Mouse (Mus musculus) midbrain, postnatal 0 days (tissue): ENCODE measurements around the gene Slc22a19. TPM values are rescaled to one million over a fixed set of nuclear protein-coding genes. Genes with fewer than 3 reads are reported as not detected.
A peak's percentile ranks its signal among the peaks of the same experiment; 100 is the strongest.
"Not testable (repeated sequence)": the region's sequence is repeated elsewhere in the genome, so short reads cannot be mapped to it uniquely, and the experiment has no call there.

Experiments used
- ATAC-seq: fragments of 200-750 bp; cut with Nextera tagmentation; 2 replicates; pipeline ENCODE4 v1.8.0; 2017; ENCODE audit warnings: moderate number of reproducible peaks, mild to moderate bottlenecking, moderate TSS enrichment, moderate library complexity; ENCODE audit not compliant: low FRiP score
- DNase-seq: peaks from one replicate; pipeline ENCODE4 v3.0.0-alpha.2; 2015; ENCODE audit warnings: low spot score
- H3K27ac ChIP-seq: fragments of 300-500 bp; sonication (generic); 2 replicates; pipeline ENCODE4 v1.5.1; 2014; ENCODE audit warnings: low read depth, mild to moderate bottlenecking, low read length, mixed read lengths
- H3K27me3 ChIP-seq: fragments of 300-500 bp; sonication (generic); 2 replicates; pipeline ENCODE4 v1.6.1; 2014; ENCODE audit warnings: low read length, control low read depth, mixed read lengths; ENCODE audit not compliant: insufficient read depth
- H3K36me3 ChIP-seq: fragments of 300-500 bp; sonication (generic); 2 replicates; pipeline ENCODE4 v1.6.1; 2014; ENCODE audit warnings: low read length, control low read depth, mixed read lengths; ENCODE audit not compliant: insufficient read depth
- H3K4me1 ChIP-seq: fragments of 300-500 bp; sonication (generic); 2 replicates; pipeline ENCODE4 v1.6.1; 2014; ENCODE audit warnings: mild to moderate bottlenecking, control low read depth, antibody characterized with exemption, low read length, mixed read lengths; ENCODE audit not compliant: insufficient read depth
- H3K4me2 ChIP-seq: fragments of 300-500 bp; sonication (generic); 2 replicates; pipeline ENCODE4 v1.6.1; 2014; ENCODE audit warnings: low read depth, mild to moderate bottlenecking, low read length, mixed read lengths; ENCODE audit not compliant: poor library complexity, severe bottlenecking
- H3K4me3 ChIP-seq: fragments of 300-500 bp; sonication (generic); 2 replicates; pipeline ENCODE4 v1.5.1; 2014; ENCODE audit warnings: low read depth, mild to moderate bottlenecking, low read length, moderate library complexity
- H3K9ac ChIP-seq: fragments of 300-500 bp; sonication (generic); replicated peaks from 2 replicates; pipeline ENCODE4 v1.6.1; 2014; ENCODE audit warnings: mild to moderate bottlenecking, low read length, moderate library complexity, mixed read lengths; ENCODE audit not compliant: poor library complexity, severe bottlenecking
- H3K9me3 ChIP-seq: fragments of 300-500 bp; sonication (generic); 2 replicates; pipeline ENCODE4 v1.6.1; 2016; ENCODE audit warnings: low read length, control low read depth
- CTCF ChIP-seq: IDR thresholded peaks from 2 replicates; pipeline ENCODE4 v1.5.1; 2016; ENCODE audit warnings: antibody characterized with exemption, mild to moderate bottlenecking
- WGBS: fragments of 180-500 bp; shearing (Covaris S2); extraction: QIAGEN DNeasy Blood & Tissue Kit; methylation state at CpG from one replicate; pipeline ENCODE4 v1.1.7; 2014; 5-methylcytosine and 5-hydroxymethylcytosine counted together
- polyA plus RNA-seq: library from polyadenylated mRNA; unstranded; fragments of >200 nt; fragmentation: Nextera tagmentation; extraction: Ambion mirVana; gene quantifications from 2 replicates; pipeline ENCODE4 v1.2.1, GENCODE M21; 2015
- total RNA-seq: library from RNA; depleted of rRNA; stranded (reverse); fragments of >200 nt; gene quantifications from 2 replicates; pipeline ENCODE4 v1.2.3, GENCODE M21; 2014; rRNA removed

Gene Slc22a19
- total RNA-seq = not detected in 2 replicates
- not detected in 2 replicates for polyA plus RNA-seq

- no peak within 1 kb of the TSS for H3K4me3 ChIP-seq
- no peaks in the 10 kb centered on the region for H3K27me3 ChIP-seq
- no peaks in the 10 kb centered on the region for H3K4me1 ChIP-seq
- DNase-seq (no peak), ATAC-seq (no peak)
- TF ChIP-seq CTCF = no peak
- no peaks in the 10 kb centered on the region for H3K9me3 ChIP-seq
- no peaks in the 10 kb centered on the region for H3K36me3 ChIP-seq
- H3K4me2 ChIP-seq = no peak within 1 kb of the TSS
- H3K27ac ChIP-seq = no peak within 1 kb of the TSS
- no peak within 1 kb of the TSS for H3K9ac ChIP-seq
Observed at GRCm38 (mm10) chr19:7711148-7711547, at the start of gene Slc22a19. TSS of gene Slc22a19 (minus strand) at chr19:7711310.

DNA sequence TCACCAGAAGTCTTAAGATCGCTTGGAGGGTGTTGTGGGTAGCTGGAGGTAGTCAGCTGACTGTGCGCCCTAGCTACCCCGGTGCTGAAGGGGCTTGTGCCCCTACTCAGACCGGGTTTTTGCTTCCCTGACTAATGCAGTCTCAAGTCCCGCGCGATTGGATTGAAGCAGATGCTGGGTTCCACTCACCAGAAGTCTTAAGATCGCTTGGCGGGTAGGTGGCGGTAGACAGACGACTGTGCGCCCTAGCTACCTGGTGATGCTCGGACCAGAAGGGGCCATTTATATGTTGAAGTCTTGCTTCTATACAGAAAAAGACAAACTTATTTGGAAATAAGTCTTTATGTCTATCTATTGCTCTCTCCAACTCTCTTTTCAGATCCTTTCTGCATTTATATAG, 42.3 kb upstream of the Slc22a19 start:
- H3K4me2 ChIP-seq, H3K9ac ChIP-seq, H3K9me3 ChIP-seq, ATAC-seq, H3K4me3 ChIP-seq, DNase-seq, H3K27me3 ChIP-seq, H3K27ac ChIP-seq, H3K36me3 ChIP-seq, H3K4me1 ChIP-seq: not testable (repeated sequence)
- 71% methylated on average over 13 of the region's 13 CpGs for WGBS

- DNase-seq = peak; percentile 1
- Histone ChIP-seq H3K9ac (no peak overlapping the region), H3K4me2 (no peak overlapping the region), H3K27me3 (no peaks in the 10 kb centered on the region), H3K4me1 (no peaks in the 10 kb centered on the region), H3K36me3 (no peaks in the 10 kb centered on the region), H3K27ac (no peak overlapping the region), H3K9me3 (no peaks in the 10 kb centered on the region), H3K4me3 (no peak overlapping the region)
- no peak for TF ChIP-seq CTCF
- 21% methylated on average over 1 of the region's 1 CpGs for WGBS
- ATAC-seq = no peak
Observed at GRCm38 (mm10) chr19:7729543-7729942, 18.4 kb upstream of the Slc22a19 start.

GRCm38 (mm10) chr19:7693104-7693503, 18.0 kb downstream of the Slc22a19 start:
- WGBS = 69% methylated on average over 3 of the region's 3 CpGs

GRCm38 (mm10) chr19:7691259-7691658, 19.9 kb downstream of the Slc22a19 start:
- H3K9me3 ChIP-seq = no peaks in the 10 kb centered on the region
- DNase-seq (no peak), ATAC-seq (no peak)
- WGBS = 91% methylated on average over 2 of the region's 2 CpGs
- H3K27ac ChIP-seq = no peak overlapping the region
- no peak overlapping the region for H3K9ac ChIP-seq
- H3K4me2 ChIP-seq = no peak overlapping the region
- no peaks in the 10 kb centered on the region for H3K4me1 ChIP-seq
- H3K36me3 ChIP-seq = no peaks in the 10 kb centered on the region
- H3K4me3 ChIP-seq = no peak overlapping the region
- no peak for TF ChIP-seq CTCF
- no peaks in the 10 kb centered on the region for H3K27me3 ChIP-seq

More at GRCm38 (mm10) chr19:7693104-7693503, 18.0 kb downstream of the Slc22a19 start:
- H3K27ac ChIP-seq, H3K27me3 ChIP-seq, H3K4me2 ChIP-seq, H3K9ac ChIP-seq, H3K36me3 ChIP-seq, DNase-seq, ATAC-seq, H3K9me3 ChIP-seq, H3K4me3 ChIP-seq, H3K4me1 ChIP-seq: not testable (repeated sequence)

- H3K9me3 ChIP-seq = no peaks in the 10 kb centered on the region
- no peak overlapping the region for H3K9ac ChIP-seq
- ATAC-seq (no peak), DNase-seq (no peak)
- H3K27me3 ChIP-seq = no peaks in the 10 kb centered on the region
- TF ChIP-seq CTCF = no peak
- no peak overlapping the region for H3K4me3 ChIP-seq
- H3K27ac ChIP-seq = no peak overlapping the region
- H3K4me1 ChIP-seq = no peaks in the 10 kb centered on the region
- 85% methylated on average over 1 of the region's 1 CpGs for WGBS
- no peaks in the 10 kb centered on the region for H3K36me3 ChIP-seq
- H3K4me2 ChIP-seq = no peak overlapping the region
Observed at GRCm38 (mm10) chr19:7687988-7688387, 23.1 kb downstream of the Slc22a19 start.
